Mouse (Mus musculus): ENCODE results near the gene Gm47841. TPM values are rescaled to one million over a fixed set of nuclear protein-coding genes. Genes with fewer than 3 reads are reported as not detected.

Gm47841 gene
- polyA plus RNA-seq, 1 experiment = not detected

- H3K27me3 ChIP-seq (ENCODE audit: control insufficient read depth, insufficient read depth, low read length) = no peaks in the 10 kb centered on the region
- H3K4me3 ChIP-seq (ENCODE audit: extremely low read depth, insufficient read depth, insufficient read length) = no peak overlapping the region
- no peak for DNase-seq (ENCODE audit: low read depth in 1 of 2, low spot score in 2 of 2)
- H3K36me3 ChIP-seq (ENCODE audit: control insufficient read depth, insufficient read depth, low read length) = no peaks in the 10 kb centered on the region
- no peak overlapping the region for H3K27ac ChIP-seq (ENCODE audit: insufficient read depth, low read length)
- no peaks in the 10 kb centered on the region for H3K4me1 ChIP-seq (ENCODE audit: control insufficient read depth, insufficient read depth, insufficient read length)
- 95% methylated on average over 1 of the region's 1 CpGs for WGBS
- no peak for TF ChIP-seq POLR2A (IDR thresholded peaks at IDR 0.05; ENCODE audit: low read depth, low read length)
- TF ChIP-seq CTCF (IDR thresholded peaks at IDR 0.05; ENCODE audit: extremely low read depth, insufficient read depth, insufficient read length, insufficient replicate concordance) = no peak
These were observed 45.5 kb downstream of the Gm47841 start for GRCm38 (mm10) chr15:101001685-101002084.

DNA sequence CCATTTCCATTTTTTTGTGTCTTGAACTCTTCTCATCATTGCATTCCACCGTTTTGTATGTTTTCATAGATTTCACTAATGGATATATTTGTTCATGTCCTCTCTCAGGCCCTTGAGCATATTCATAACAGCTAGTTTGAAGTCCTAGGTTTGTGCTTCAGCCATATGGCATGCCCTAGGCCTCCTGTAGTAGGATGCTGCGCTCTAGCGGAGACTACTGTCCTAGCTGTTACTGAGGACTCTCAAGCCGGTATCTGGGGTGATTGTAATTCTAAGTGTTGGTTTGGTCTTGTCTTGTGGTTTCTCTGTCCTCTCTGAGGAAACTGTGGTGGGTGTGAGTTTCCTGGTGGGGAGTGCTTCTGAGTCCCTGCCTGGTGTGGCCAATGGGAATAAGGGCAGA is 50.1 kb downstream of the Gm47841 start:
- Histone ChIP-seq H3K36me3 (ENCODE audit: control insufficient read depth, insufficient read depth, low read length) (no peaks in the 10 kb centered on the region), H3K4me1 (ENCODE audit: control insufficient read depth, insufficient read depth, insufficient read length) (no peaks in the 10 kb centered on the region), H3K4me3 (ENCODE audit: extremely low read depth, insufficient read depth, insufficient read length) (no peak overlapping the region), H3K27ac (ENCODE audit: insufficient read depth, low read length) (no peak overlapping the region), H3K27me3 (ENCODE audit: control insufficient read depth, insufficient read depth, low read length) (no peaks in the 10 kb centered on the region)
- WGBS = 12% methylated on average over 4 of the region's 4 CpGs
- TF ChIP-seq CTCF (IDR thresholded peaks at IDR 0.05; ENCODE audit: extremely low read depth, insufficient read depth, insufficient read length, insufficient replicate concordance) (no peak), POLR2A (IDR thresholded peaks at IDR 0.05; ENCODE audit: low read depth, low read length) (no peak)
- DNase-seq (ENCODE audit: low read depth in 1 of 2, low spot score in 2 of 2) = peak in 1 of 2 experiments; percentile 11

Other genes starting within 250 kb of the Gm47841 start
- gene Scn8a, start 177.5 kb downstream of the Gm47841 start, polyA plus RNA-seq (2012; rRNA removed) = 0.35 and 0.54 TPM in 2 replicates
- gene Fignl2, start 31.2 kb upstream of the Gm47841 start, polyA plus RNA-seq (2012; rRNA removed) = 2.2 and 2.6 TPM in 2 replicates
- not detected in 2 replicates for gene Ankrd33, start 68.4 kb upstream of the Gm47841 start, polyA plus RNA-seq (2012; rRNA removed)
- 27.8 and 28.9 TPM in 2 replicates for gene Acvrl1, start 81.1 kb upstream of the Gm47841 start, polyA plus RNA-seq (2012; rRNA removed)
- 17.9 and 20.2 TPM in 2 replicates for gene Acvr1b, start 126.7 kb upstream of the Gm47841 start, polyA plus RNA-seq (2012; rRNA removed)
- 5.6 and 6.5 TPM in 2 replicates for gene Grasp, start 176.8 kb upstream of the Gm47841 start, polyA plus RNA-seq (2012; rRNA removed)
- 50.3 and 63.8 TPM in 2 replicates for gene Nr4a1, start 206.9 kb upstream of the Gm47841 start, polyA plus RNA-seq (2012; rRNA removed)
- gene Atg101, start 236.9 kb upstream of the Gm47841 start, polyA plus RNA-seq (2012; rRNA removed) = 24.5 and 29.4 TPM in 2 replicates
- 0.12 and 0.25 TPM in 2 replicates for gene 6030408B16Rik, start 245.8 kb upstream of the Gm47841 start, polyA plus RNA-seq (2012; rRNA removed)